ENCODE assay signal across 22 mouse cellular contexts in the genomic region with DNA sequence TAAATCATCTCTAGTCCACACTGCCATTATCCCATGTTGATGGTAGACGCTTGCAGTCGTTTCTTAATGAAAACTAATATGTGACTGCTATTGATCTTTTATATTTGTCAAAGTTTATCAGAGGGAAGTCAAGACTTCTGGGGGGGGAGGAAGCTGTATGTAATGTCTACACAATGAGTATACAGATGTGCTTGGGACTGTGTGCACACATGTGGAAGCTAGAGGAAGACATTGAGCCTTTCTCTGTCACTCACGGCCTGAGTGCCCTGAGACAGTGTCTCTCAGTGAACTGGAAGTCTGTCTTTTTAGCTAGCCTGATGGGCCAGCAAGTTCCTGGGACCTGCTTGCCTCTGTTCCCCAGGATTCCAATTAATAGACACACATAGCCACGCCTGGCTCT.
"Had no signal": no experiment of that assay in that cellular context is flagged by ENCODE, and none has a peak within 500 bp of the region (broad histone marks: within the 10 kb centered on the region; RNA-seq: fewer than 3 reads in every experiment).

No protein-coding gene starts in this region.

- H3K27ac ChIP-seq: kidney, postnatal 0 days; layer of hippocampus, adult 2 months; limb, embryonic 10.5 days; limb, embryonic 13.5 days; liver, embryonic 12.5 days; liver, embryonic 15.5 days; macrophage; midbrain, embryonic 12.5 days; midbrain, embryonic 15.5 days; neural tube, embryonic 13.5 days had no signal

- H3K9me3 ChIP-seq: limb, embryonic 10.5 days; limb, embryonic 13.5 days; liver, embryonic 12.5 days; liver, embryonic 15.5 days; midbrain, embryonic 12.5 days; midbrain, embryonic 15.5 days; neural tube, embryonic 13.5 days; stomach, embryonic 15.5 days had no signal

- H3K4me3 ChIP-seq: layer of hippocampus, adult 2 months; limb, embryonic 10.5 days; limb, embryonic 13.5 days; liver, embryonic 12.5 days; liver, embryonic 15.5 days; midbrain, embryonic 12.5 days; midbrain, embryonic 15.5 days; neural tube, embryonic 13.5 days; stomach, embryonic 15.5 days had no signal

- ATAC-seq: intestine, postnatal 0 days; liver, embryonic 12.5 days; midbrain, embryonic 15.5 days had no signal

- H3K4me1 ChIP-seq: limb, embryonic 13.5 days; liver, embryonic 12.5 days; liver, embryonic 15.5 days; midbrain, embryonic 12.5 days; midbrain, embryonic 15.5 days; neural tube, embryonic 13.5 days had no signal

- H3K9ac ChIP-seq: limb, embryonic 13.5 days; liver, embryonic 12.5 days; liver, embryonic 15.5 days; midbrain, embryonic 12.5 days; midbrain, embryonic 15.5 days; neural tube, embryonic 13.5 days; stomach, embryonic 15.5 days had no signal

- H3K27me3 ChIP-seq: limb, embryonic 13.5 days; liver, embryonic 12.5 days; liver, embryonic 15.5 days; midbrain, embryonic 12.5 days; midbrain, embryonic 15.5 days; neural tube, embryonic 13.5 days; stomach, embryonic 15.5 days had no signal

- H3K36me3 ChIP-seq: limb, embryonic 10.5 days; limb, embryonic 13.5 days; liver, embryonic 12.5 days; liver, embryonic 15.5 days; midbrain, embryonic 12.5 days; midbrain, embryonic 15.5 days; neural tube, embryonic 13.5 days; stomach, embryonic 15.5 days had no signal

- H3K4me2 ChIP-seq: limb, embryonic 13.5 days; liver, embryonic 12.5 days; liver, embryonic 15.5 days; midbrain, embryonic 12.5 days; midbrain, embryonic 15.5 days; neural tube, embryonic 13.5 days; stomach, embryonic 15.5 days had no signal

- DNase-seq: kidney, adult 2 months; kidney, postnatal 25 days; layer of hippocampus, adult 9-11 months; liver; lung, adult 18-20 months; retina, postnatal 1 day; right cerebral cortex, postnatal 25 days; spleen, adult 18-20 months; thymus, adult 2 months; thymus, postnatal 14 days had no signal
